Mouse (Mus musculus) lung, adult 2 months (tissue): ENCODE results near the gene Cpne2.

Experiments
- CTCF ChIP-seq: fragments of 200-500 bp; IDR thresholded peaks from 2 replicates; pipeline ENCODE4 v1.5.1; 2011; ENCODE audit warnings: mild to moderate bottlenecking, low read length, control low read depth; ENCODE audit not compliant: insufficient read depth
- POLR2A ChIP-seq: fragments of 200-500 bp; IDR thresholded peaks from 2 replicates; pipeline ENCODE4 v1.6.1; 2011; ENCODE audit warnings: low read depth, mild to moderate bottlenecking, control low read depth, low read length, borderline replicate concordance; ENCODE audit errors: extremely low read depth

DNA sequence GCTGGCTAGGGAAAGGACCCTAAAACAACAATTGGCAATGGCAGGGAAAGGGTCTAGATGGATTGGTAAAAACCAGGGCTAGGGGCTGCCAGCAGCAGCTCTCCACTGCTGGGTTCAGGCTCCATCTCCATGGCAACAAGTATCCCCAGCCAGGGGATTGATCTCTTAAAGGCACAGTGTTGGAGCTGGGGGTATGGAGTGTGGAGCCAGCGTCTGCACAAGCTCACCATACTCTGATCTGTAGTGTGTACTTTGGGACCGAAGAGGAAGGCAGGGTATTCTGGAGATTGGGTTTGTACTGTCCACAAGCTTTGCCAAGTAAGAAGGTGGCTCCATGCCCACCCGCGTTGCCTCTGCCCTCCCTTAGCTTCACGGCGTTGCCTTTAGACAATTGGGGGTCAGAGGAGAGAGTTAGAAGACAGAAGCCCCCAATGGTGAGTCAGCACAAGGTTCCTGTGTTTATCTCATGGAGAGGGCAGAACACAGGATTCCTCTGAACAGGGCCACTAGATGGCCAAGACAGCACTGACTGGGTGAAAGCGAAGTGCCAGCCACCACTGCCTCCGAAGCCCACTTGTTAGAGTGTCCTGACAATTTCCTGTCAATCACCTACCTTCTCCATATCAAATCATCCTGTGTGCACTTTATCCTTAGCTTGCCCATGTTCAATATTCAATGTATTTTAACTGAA, 34.5 kb downstream of the Cpne2 start:
- no peak for TF ChIP-seq CTCF
- no peak for TF ChIP-seq POLR2A
